Mouse (Mus musculus) limb, embryonic 11.5 days (tissue): ENCODE measurements at regions not wholly inside any gene's neighbourhood (a gene's known extent, or its start where the extent isn't known, plus 50 kb on each side); places are given as distances from the start of the nearest gene placed in this dataset.

Source experiments
- ATAC-seq: fragments of 200-750 bp; cut with Nextera tagmentation; 2 replicates; pipeline ENCODE4 v1.8.0; 2017; ENCODE audit warnings: low read depth; ENCODE audit not compliant: insufficient number of reproducible peaks, low FRiP score, low TSS enrichment
- DNase-seq: peaks from one replicate; pipeline ENCODE4 v3.0.0-alpha.2; 2015; ENCODE audit warnings: low spot score
- H3K27ac ChIP-seq: fragments of 300-500 bp; sonication (generic); replicated peaks from 2 replicates; pipeline ENCODE4 v1.5.1; 2014; ENCODE audit warnings: low read depth, mild to moderate bottlenecking, low read length
- H3K27me3 ChIP-seq: fragments of 300-500 bp; sonication (generic); 2 replicates; pipeline ENCODE4 v1.6.1; 2014; ENCODE audit warnings: mild to moderate bottlenecking, low read length, mixed read lengths; ENCODE audit not compliant: control insufficient read depth, insufficient read depth
- H3K36me3 ChIP-seq: fragments of 300-500 bp; sonication (generic); 2 replicates; pipeline ENCODE4 v1.6.1; 2014; ENCODE audit warnings: mild to moderate bottlenecking, low read length, moderate library complexity, mixed read lengths; ENCODE audit not compliant: control insufficient read depth, insufficient read depth
- H3K4me1 ChIP-seq: fragments of 300-500 bp; sonication (generic); 2 replicates; pipeline ENCODE4 v1.6.1; 2014; ENCODE audit warnings: low read length, mixed read lengths; ENCODE audit not compliant: control insufficient read depth, insufficient read depth
- H3K4me2 ChIP-seq: fragments of 300-500 bp; sonication (generic); 2 replicates; pipeline ENCODE4 v1.6.1; 2014; ENCODE audit warnings: low read depth, mild to moderate bottlenecking, moderate library complexity; ENCODE audit not compliant: severe bottlenecking
- H3K4me3 ChIP-seq: fragments of 300-500 bp; sonication (generic); 2 replicates; pipeline ENCODE4 v1.5.1; 2014; ENCODE audit warnings: low read depth, low read length
- H3K9ac ChIP-seq: fragments of 300-500 bp; sonication (generic); 2 replicates; pipeline ENCODE4 v1.6.1; 2014; ENCODE audit warnings: mild to moderate bottlenecking, low read length
- H3K9me3 ChIP-seq: fragments of 300-500 bp; sonication (generic); 2 replicates; pipeline ENCODE4 v1.6.1; 2016; ENCODE audit warnings: low read length; ENCODE audit not compliant: control insufficient read depth
- WGBS: fragments of 180-500 bp; shearing (Covaris S2); extraction: QIAGEN DNeasy Blood & Tissue Kit; methylation state at CpG from one replicate; pipeline ENCODE4 v1.1.7; 2014; 5-methylcytosine and 5-hydroxymethylcytosine counted together

GRCm38 (mm10) chr5:17006807-17007522, 215.4 kb downstream of the Gm28710 start:
- Histone ChIP-seq H3K4me3 (no peak overlapping the region), H3K9ac (no peak overlapping the region), H3K4me1 (no peaks in the 10 kb centered on the region), H3K36me3 (no peaks in the 10 kb centered on the region), H3K4me2 (no peak overlapping the region), H3K27ac (no peak overlapping the region), H3K27me3 (no peaks in the 10 kb centered on the region), H3K9me3 (no peaks in the 10 kb centered on the region)
- ATAC-seq (no peak), DNase-seq (no peak)
- WGBS, result 54% methylated on average over 3 of the region's 3 CpGs

DNA sequence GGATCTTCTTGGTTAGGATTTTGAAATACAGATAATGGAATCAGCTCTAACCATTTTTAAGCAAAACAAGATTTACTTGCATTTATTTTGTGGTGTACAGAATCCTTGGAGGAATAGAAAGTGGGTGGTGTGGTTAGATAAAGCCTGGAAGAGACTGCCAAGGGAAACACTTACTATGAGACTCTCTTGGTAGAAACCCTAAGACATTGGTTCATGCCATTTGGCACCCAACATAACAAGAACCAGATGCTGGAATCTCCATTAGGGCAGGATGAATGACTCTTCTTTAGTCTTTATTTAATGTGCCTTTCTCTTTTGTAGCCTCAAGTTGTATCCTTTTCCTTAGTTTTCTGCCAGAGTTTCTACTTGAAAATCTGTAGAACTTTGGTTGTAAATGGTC, 230.0 kb downstream of the Gm28710 start:
- DNase-seq (no peak), ATAC-seq (no peak)
- Histone ChIP-seq H3K27me3 (no peaks in the 10 kb centered on the region), H3K27ac (no peak overlapping the region), H3K4me3 (no peak overlapping the region), H3K4me1 (no peaks in the 10 kb centered on the region), H3K36me3 (no peaks in the 10 kb centered on the region), H3K9ac (no peak overlapping the region), H3K9me3 (no peaks in the 10 kb centered on the region), H3K4me2 (no peak overlapping the region)

DNA sequence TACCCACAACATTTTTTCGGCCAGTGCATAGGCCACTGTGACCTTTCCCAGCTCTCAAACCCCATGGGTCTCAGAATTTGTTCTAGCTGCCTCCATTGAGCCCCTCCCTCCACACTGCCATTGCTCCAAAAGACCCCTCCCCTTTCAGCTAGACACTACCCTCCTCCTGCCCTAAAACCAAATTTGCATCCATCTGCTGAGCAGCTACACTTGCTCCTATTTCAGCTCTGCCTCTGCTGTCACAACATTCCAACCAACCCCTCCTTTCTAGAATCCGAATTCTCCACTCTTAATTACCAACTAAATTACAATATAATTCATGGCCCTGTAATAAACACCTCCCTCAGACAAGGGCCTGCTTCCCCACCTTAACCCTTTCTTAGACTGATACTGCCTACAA, 262.3 kb downstream of the Gm28710 start:
- Histone ChIP-seq H3K4me3 (no peak overlapping the region), H3K9ac (no peak overlapping the region), H3K9me3 (no peaks in the 10 kb centered on the region), H3K4me1 (no peaks in the 10 kb centered on the region), H3K4me2 (no peak overlapping the region), H3K27me3 (no peaks in the 10 kb centered on the region), H3K27ac (no peak overlapping the region), H3K36me3 (no peaks in the 10 kb centered on the region)
- ATAC-seq (0 out of 2 replicates have a peak, but pooled peaks have one; percentile 62), DNase-seq (no peak)
- 33% methylated on average over 2 of the region's 2 CpGs for WGBS

- 97% methylated on average over 8 of the region's 8 CpGs for WGBS
- H3K4me3 ChIP-seq, result no peak overlapping the region
- H3K27ac ChIP-seq, result no peak overlapping the region
- H3K4me2 ChIP-seq, result no peak overlapping the region
- ATAC-seq (no peak), DNase-seq (no peak)
- no peaks in the 10 kb centered on the region for H3K27me3 ChIP-seq
- H3K9ac ChIP-seq, result no peak overlapping the region
- H3K9me3 ChIP-seq, result no peaks in the 10 kb centered on the region
- H3K36me3 ChIP-seq, result no peaks in the 10 kb centered on the region
- H3K4me1 ChIP-seq, result no peaks in the 10 kb centered on the region
Observed at GRCm38 (mm10) chr5:17064565-17064964, 273.0 kb downstream of the Gm28710 start.

DNA sequence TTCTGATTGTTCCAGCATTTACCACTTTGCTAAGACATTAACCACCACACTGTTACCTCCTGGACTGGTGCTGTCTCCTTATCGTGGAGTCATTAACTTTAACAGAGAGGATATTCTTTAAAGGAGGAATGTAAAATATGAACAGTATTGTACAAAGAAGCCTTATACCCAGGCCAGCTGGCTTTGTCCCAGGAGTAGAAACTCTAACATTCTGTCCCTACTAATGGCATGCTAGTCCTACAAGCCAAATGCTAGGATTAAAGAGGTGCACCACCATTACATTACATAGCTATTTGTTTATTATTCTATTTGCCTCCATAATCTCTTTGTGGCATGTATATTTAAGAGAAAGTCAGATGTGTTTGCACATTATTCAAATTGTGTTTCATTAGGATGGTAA, 288.8 kb downstream of the Gm28710 start:
- Histone ChIP-seq H3K27ac (no peak overlapping the region), H3K4me1 (no peaks in the 10 kb centered on the region), H3K9ac (no peak overlapping the region), H3K4me2 (no peak overlapping the region), H3K36me3 (no peaks in the 10 kb centered on the region), H3K9me3 (no peaks in the 10 kb centered on the region), H3K27me3 (no peaks in the 10 kb centered on the region), H3K4me3 (no peak overlapping the region)
- DNase-seq (no peak), ATAC-seq (no peak)
- WGBS, result 75% methylated on average over 1 of the region's 1 CpGs

- Histone ChIP-seq H3K9ac (no peak overlapping the region), H3K4me2 (no peak overlapping the region), H3K36me3 (no peaks in the 10 kb centered on the region), H3K27ac (no peak overlapping the region), H3K4me3 (no peak overlapping the region), H3K27me3 (no peaks in the 10 kb centered on the region), H3K4me1 (no peaks in the 10 kb centered on the region), H3K9me3 (no peaks in the 10 kb centered on the region)
- WGBS, result 90% methylated on average over 1 of the region's 1 CpGs
- ATAC-seq (no peak), DNase-seq (no peak)
Observed at GRCm38 (mm10) chr5:17111556-17111955, 261.4 kb upstream of the Speer4f2 start.

- ATAC-seq (no peak), DNase-seq (no peak)
- Histone ChIP-seq H3K9me3 (no peaks in the 10 kb centered on the region), H3K4me2 (no peak overlapping the region), H3K27ac (no peak overlapping the region), H3K9ac (no peak overlapping the region), H3K4me3 (no peak overlapping the region), H3K36me3 (no peaks in the 10 kb centered on the region), H3K27me3 (no peaks in the 10 kb centered on the region), H3K4me1 (no peaks in the 10 kb centered on the region)
- 51% methylated on average over 2 of the region's 2 CpGs for WGBS
Observed at GRCm38 (mm10) chr5:17112026-17112425, 261.0 kb upstream of the Speer4f2 start.

DNA sequence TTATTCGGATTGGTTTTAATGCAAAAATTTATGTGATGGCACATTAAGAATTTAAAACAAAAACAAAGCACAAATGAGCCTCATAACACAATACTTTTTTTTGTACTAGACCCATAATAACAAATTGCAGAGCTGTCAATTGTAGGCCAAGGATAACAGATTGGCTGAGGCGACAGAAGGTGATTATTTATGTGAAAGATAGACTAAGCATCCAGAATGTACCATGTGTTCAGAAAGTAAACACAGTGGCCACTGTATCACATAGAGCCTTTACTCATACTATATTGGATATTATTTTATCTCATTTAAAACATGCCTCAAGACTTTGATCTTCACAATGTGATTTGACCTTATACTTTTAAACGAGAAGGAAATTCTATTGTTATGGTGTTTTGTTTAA, 257.9 kb upstream of the Speer4f2 start:
- H3K36me3 ChIP-seq, result no peaks in the 10 kb centered on the region
- DNase-seq (no peak), ATAC-seq (no peak)
- H3K27ac ChIP-seq, result no peak overlapping the region
- H3K4me1 ChIP-seq, result no peaks in the 10 kb centered on the region
- WGBS, result 85% methylated on average over 3 of the region's 3 CpGs
- no peak overlapping the region for H3K4me3 ChIP-seq
- no peak overlapping the region for H3K9ac ChIP-seq
- no peaks in the 10 kb centered on the region for H3K9me3 ChIP-seq
- H3K4me2 ChIP-seq, result no peak overlapping the region
- no peaks in the 10 kb centered on the region for H3K27me3 ChIP-seq

GRCm38 (mm10) chr5:17116072-17116471, 256.9 kb upstream of the Speer4f2 start:
- 80% methylated on average over 3 of the region's 3 CpGs for WGBS
- Histone ChIP-seq H3K4me3 (no peak overlapping the region), H3K27me3 (no peaks in the 10 kb centered on the region), H3K9ac (no peak overlapping the region), H3K27ac (no peak overlapping the region), H3K4me1 (no peaks in the 10 kb centered on the region), H3K4me2 (no peak overlapping the region), H3K9me3 (no peaks in the 10 kb centered on the region), H3K36me3 (no peaks in the 10 kb centered on the region)
- ATAC-seq (no peak), DNase-seq (no peak)
